Mouse (Mus musculus): ENCODE measurements at regions not wholly inside any gene's neighbourhood (a gene's known extent, or its start where the extent isn't known, plus 50 kb on each side); places are given as distances from the start of the nearest gene placed in this dataset.

DNA sequence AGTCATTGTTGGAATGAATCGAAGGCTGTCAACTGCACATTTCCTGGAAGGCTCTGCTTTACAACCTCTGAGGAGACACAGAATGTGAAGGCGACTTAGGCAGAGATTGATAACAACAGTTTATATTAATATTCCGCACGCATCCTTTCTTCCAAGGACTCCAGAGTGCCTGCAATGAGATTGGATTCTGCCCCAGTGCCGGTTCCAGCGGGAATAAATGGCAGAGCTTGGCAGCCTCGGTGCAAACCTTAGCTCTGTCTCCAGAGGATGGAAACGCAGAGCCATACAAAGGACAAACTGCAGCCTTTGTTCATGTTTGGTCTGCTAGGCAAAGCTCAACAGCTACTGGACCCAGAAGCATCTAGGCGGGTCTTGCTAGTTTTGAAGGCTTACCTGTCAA is 288.8 kb downstream of the Rnf144a start:
- Histone ChIP-seq H3K27me3 (ENCODE audit: control insufficient read depth, insufficient read depth, low read depth, low read length) (no peaks in the 10 kb centered on the region), H3K4me2 (ENCODE audit: low read length) (no peak overlapping the region), H3K4me1 (ENCODE audit: control insufficient read depth, insufficient read depth, low read length) (no peaks in the 10 kb centered on the region), H3K36me3 (ENCODE audit: control insufficient read depth, insufficient read depth, low read length) (no peaks in the 10 kb centered on the region), H3K27ac (ENCODE audit: low read length) (peak overlapping the region; percentile 19; the same call in 1 of the 2 replicates), H3K9me3 (replicated peaks; ENCODE audit: control insufficient read depth, low read length, poor library complexity, severe bottlenecking) (no peaks in the 10 kb centered on the region), H3K4me3 (ENCODE audit: low read depth, low read length) (no peak overlapping the region), H3K9ac (ENCODE audit: low read depth, low read length) (no peak overlapping the region)
- WGBS = 64% methylated on average over 9 of the region's 9 CpGs
- no peak for ATAC-seq

GRCm38 (mm10) chr12:26124211-26124610 is 290.8 kb downstream of the Rnf144a start:
- 89% methylated on average over 2 of the region's 2 CpGs for WGBS

GRCm38 (mm10) chr12:26115339-26115912 is 299.6 kb downstream of the Rnf144a start:
- Histone ChIP-seq H3K9ac (ENCODE audit: low read depth, low read length) (no peak overlapping the region), H3K36me3 (ENCODE audit: control insufficient read depth, insufficient read depth, low read length) (no peaks in the 10 kb centered on the region), H3K27me3 (ENCODE audit: control insufficient read depth, insufficient read depth, low read depth, low read length) (no peaks in the 10 kb centered on the region), H3K4me1 (ENCODE audit: control insufficient read depth, insufficient read depth, low read length) (no peaks in the 10 kb centered on the region; the same call in 1 of the 2 replicates), H3K27ac (ENCODE audit: low read length) (peak overlapping the region; percentile 23), H3K4me2 (ENCODE audit: low read length) (no peak overlapping the region), H3K9me3 (replicated peaks; ENCODE audit: control insufficient read depth, low read length, poor library complexity, severe bottlenecking) (no peaks in the 10 kb centered on the region), H3K4me3 (ENCODE audit: low read depth, low read length) (no peak overlapping the region)
- 34% methylated on average over 9 of the region's 9 CpGs for WGBS
- peak; percentile 77 for ATAC-seq

More at GRCm38 (mm10) chr12:26124211-26124610, 290.8 kb downstream of the Rnf144a start:
- Histone ChIP-seq H3K4me2 (ENCODE audit: low read length) (no peak overlapping the region), H3K27me3 (ENCODE audit: control insufficient read depth, insufficient read depth, low read depth, low read length) (no peaks in the 10 kb centered on the region), H3K9me3 (replicated peaks; ENCODE audit: control insufficient read depth, low read length, poor library complexity, severe bottlenecking) (no peaks in the 10 kb centered on the region), H3K4me1 (ENCODE audit: control insufficient read depth, insufficient read depth, low read length) (no peaks in the 10 kb centered on the region), H3K9ac (ENCODE audit: low read depth, low read length) (no peak overlapping the region), H3K27ac (ENCODE audit: low read length) (no peak overlapping the region), H3K4me3 (ENCODE audit: low read depth, low read length) (no peak overlapping the region), H3K36me3 (ENCODE audit: control insufficient read depth, insufficient read depth, low read length) (no peaks in the 10 kb centered on the region)
- no peak for ATAC-seq

DNA sequence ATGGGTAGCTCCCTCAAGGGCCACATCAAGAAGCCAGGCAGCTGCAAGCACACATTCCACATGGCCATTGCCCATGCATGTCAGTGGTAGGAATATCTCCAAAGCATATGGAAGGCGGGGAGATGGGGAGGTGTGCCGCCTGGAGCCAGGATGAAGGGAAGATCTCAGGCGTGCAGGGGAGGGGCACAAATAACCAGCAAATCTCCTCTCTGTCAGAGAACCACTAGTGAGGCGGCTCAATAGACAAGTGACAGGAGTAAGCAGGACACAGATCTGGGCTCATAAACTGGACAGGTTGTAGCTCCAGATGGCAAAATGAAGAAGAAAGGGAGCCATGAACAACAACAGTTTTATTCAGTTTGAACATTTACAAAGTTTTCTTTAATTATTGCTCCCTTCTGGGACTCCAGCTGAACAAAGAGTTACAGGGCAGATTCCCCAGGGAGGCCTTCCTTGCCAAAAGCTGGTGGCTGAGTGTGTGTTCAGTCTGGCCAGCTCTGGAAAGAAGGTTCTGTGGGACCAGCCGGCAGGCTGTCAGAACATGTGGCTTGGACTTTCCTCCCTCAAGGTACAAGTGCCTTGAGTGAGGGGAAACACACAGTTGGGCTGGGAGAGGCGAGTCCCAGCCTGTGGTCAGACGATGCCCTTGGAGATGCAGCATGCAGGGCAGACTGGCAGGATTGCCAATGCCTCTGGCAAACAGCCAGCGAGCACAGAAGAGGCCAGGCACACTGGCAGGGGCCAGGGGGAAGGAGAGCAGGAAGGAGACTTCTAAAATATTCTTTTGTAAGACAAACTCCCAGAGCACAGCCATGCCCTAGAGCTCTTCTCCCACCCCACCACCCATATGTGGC is 302.7 kb downstream of the Rnf144a start:
- WGBS = 58% methylated on average over 8 of the region's 8 CpGs
- peak; percentile 77 for ATAC-seq
- Histone ChIP-seq H3K4me2 (ENCODE audit: low read length) (no peak overlapping the region), H3K4me3 (ENCODE audit: low read depth, low read length) (no peak overlapping the region), H3K4me1 (ENCODE audit: control insufficient read depth, insufficient read depth, low read length) (no peaks in the 10 kb centered on the region; the same call in 1 of the 2 replicates), H3K36me3 (ENCODE audit: control insufficient read depth, insufficient read depth, low read length) (no peaks in the 10 kb centered on the region), H3K27me3 (ENCODE audit: control insufficient read depth, insufficient read depth, low read depth, low read length) (no peaks in the 10 kb centered on the region), H3K9me3 (replicated peaks; ENCODE audit: control insufficient read depth, low read length, poor library complexity, severe bottlenecking) (no peaks in the 10 kb centered on the region), H3K27ac (ENCODE audit: low read length) (no peak overlapping the region), H3K9ac (ENCODE audit: low read depth, low read length) (no peak overlapping the region)

- no peak overlapping the region for H3K4me2 ChIP-seq (ENCODE audit: low read length)
- no peaks in the 10 kb centered on the region for H3K4me1 ChIP-seq (ENCODE audit: control insufficient read depth, insufficient read depth, low read length)
- H3K27me3 ChIP-seq (ENCODE audit: control insufficient read depth, insufficient read depth, low read depth, low read length) = no peaks in the 10 kb centered on the region
- whole genome bisulfite sequencing = 92% methylated on average over 6 of the region's 6 CpGs
- H3K36me3 ChIP-seq (ENCODE audit: control insufficient read depth, insufficient read depth, low read length) = no peaks in the 10 kb centered on the region
- no peak overlapping the region for H3K27ac ChIP-seq (ENCODE audit: low read length)
- H3K9ac ChIP-seq (ENCODE audit: low read depth, low read length) = no peak overlapping the region
- no peaks in the 10 kb centered on the region for H3K9me3 ChIP-seq (replicated peaks; ENCODE audit: control insufficient read depth, low read length, poor library complexity, severe bottlenecking)
- no peak overlapping the region for H3K4me3 ChIP-seq (ENCODE audit: low read depth, low read length)
- no peak for ATAC-seq
Observed at GRCm38 (mm10) chr12:26109866-26110265, 305.2 kb downstream of the Rnf144a start.

- H3K27me3 ChIP-seq (ENCODE audit: control insufficient read depth, insufficient read depth, low read depth, low read length) = no peaks in the 10 kb centered on the region
- H3K27ac ChIP-seq (ENCODE audit: low read length) = no peak overlapping the region
- no peak overlapping the region for H3K9ac ChIP-seq (ENCODE audit: low read depth, low read length)
- no peaks in the 10 kb centered on the region for H3K36me3 ChIP-seq (ENCODE audit: control insufficient read depth, insufficient read depth, low read length)
- H3K4me3 ChIP-seq (ENCODE audit: low read depth, low read length) = no peak overlapping the region
- ATAC-seq = no peak
- 87% methylated on average over 3 of the region's 3 CpGs for WGBS
- no peaks in the 10 kb centered on the region for H3K9me3 ChIP-seq (replicated peaks; ENCODE audit: control insufficient read depth, low read length, poor library complexity, severe bottlenecking)
- no peak overlapping the region for H3K4me2 ChIP-seq (ENCODE audit: low read length)
- H3K4me1 ChIP-seq (ENCODE audit: control insufficient read depth, insufficient read depth, low read length) = no peaks in the 10 kb centered on the region
Observed at GRCm38 (mm10) chr12:26104372-26104771, 310.7 kb downstream of the Rnf144a start.

- no peak overlapping the region for H3K9ac ChIP-seq (ENCODE audit: low read depth, low read length)
- WGBS = 92% methylated on average over 4 of the region's 4 CpGs
- H3K4me3 ChIP-seq (ENCODE audit: low read depth, low read length) = no peak overlapping the region
- no peak overlapping the region for H3K4me2 ChIP-seq (ENCODE audit: low read length)
- no peaks in the 10 kb centered on the region for H3K9me3 ChIP-seq (replicated peaks; ENCODE audit: control insufficient read depth, low read length, poor library complexity, severe bottlenecking)
- ATAC-seq = no peak
- no peaks in the 10 kb centered on the region for H3K27me3 ChIP-seq (ENCODE audit: control insufficient read depth, insufficient read depth, low read depth, low read length)
- no peak overlapping the region for H3K27ac ChIP-seq (ENCODE audit: low read length)
- H3K36me3 ChIP-seq (ENCODE audit: control insufficient read depth, insufficient read depth, low read length) = no peaks in the 10 kb centered on the region
- H3K4me1 ChIP-seq (ENCODE audit: control insufficient read depth, insufficient read depth, low read length) = no peaks in the 10 kb centered on the region
Observed at GRCm38 (mm10) chr12:26102384-26102783, 312.7 kb downstream of the Rnf144a start.

DNA sequence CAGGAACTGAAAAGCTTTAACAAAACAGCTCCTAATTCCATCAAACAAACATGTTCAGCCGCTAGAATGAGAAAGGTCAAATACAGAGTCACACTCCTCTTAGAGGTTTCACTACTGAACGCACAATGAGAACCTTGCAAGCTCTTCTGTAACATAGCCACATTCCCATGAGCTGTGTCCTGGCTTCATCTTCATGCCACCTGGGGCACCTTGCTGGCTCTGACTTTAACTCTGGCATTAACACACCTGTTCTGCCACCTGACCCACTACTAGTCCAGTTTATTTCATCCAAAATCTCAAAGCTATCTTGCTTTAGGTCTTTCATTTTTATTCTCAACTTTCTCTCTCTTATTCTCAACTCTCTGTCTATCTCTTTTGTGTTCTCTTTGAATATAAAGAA is 314.9 kb downstream of the Rnf144a start:
- no peak overlapping the region for H3K9ac ChIP-seq (ENCODE audit: low read depth, low read length)
- H3K36me3 ChIP-seq (ENCODE audit: control insufficient read depth, insufficient read depth, low read length) = no peaks in the 10 kb centered on the region
- H3K9me3 ChIP-seq (replicated peaks; ENCODE audit: control insufficient read depth, low read length, poor library complexity, severe bottlenecking) = no peaks in the 10 kb centered on the region
- no peak for ATAC-seq
- H3K4me1 ChIP-seq (ENCODE audit: control insufficient read depth, insufficient read depth, low read length) = no peaks in the 10 kb centered on the region
- no peak overlapping the region for H3K27ac ChIP-seq (ENCODE audit: low read length)
- 78% methylated on average over 2 of the region's 2 CpGs for WGBS
- no peaks in the 10 kb centered on the region for H3K27me3 ChIP-seq (ENCODE audit: control insufficient read depth, insufficient read depth, low read depth, low read length)
- H3K4me3 ChIP-seq (ENCODE audit: low read depth, low read length) = no peak overlapping the region
- H3K4me2 ChIP-seq (ENCODE audit: low read length) = no peak overlapping the region

DNA sequence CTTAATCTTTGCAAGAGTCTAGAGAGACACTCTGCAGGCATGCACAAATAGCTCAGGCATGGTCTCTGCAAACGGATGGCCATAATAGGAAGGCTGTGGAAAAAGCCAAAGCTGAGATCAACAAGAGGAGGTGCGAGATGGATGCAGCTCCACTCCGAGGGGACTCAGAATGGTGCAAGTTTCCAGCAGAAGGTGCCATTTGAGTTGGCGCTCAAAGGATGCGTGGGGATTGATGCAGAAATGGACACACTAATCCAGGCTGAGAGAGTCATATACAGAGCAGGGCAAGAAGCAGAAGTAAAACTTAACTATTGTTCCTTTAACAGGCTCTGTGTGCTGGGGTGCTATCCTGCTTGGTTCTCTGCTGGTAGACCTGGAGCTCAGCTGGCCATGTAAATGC is 315.9 kb downstream of the Rnf144a start:
- no peaks in the 10 kb centered on the region for H3K4me1 ChIP-seq (ENCODE audit: control insufficient read depth, insufficient read depth, low read length)
- no peak overlapping the region for H3K4me3 ChIP-seq (ENCODE audit: low read depth, low read length)
- 92% methylated on average over 5 of the region's 5 CpGs for WGBS
- H3K9me3 ChIP-seq (replicated peaks; ENCODE audit: control insufficient read depth, low read length, poor library complexity, severe bottlenecking) = no peaks in the 10 kb centered on the region
- H3K27ac ChIP-seq (ENCODE audit: low read length) = no peak overlapping the region
- H3K4me2 ChIP-seq (ENCODE audit: low read length) = no peak overlapping the region
- H3K27me3 ChIP-seq (ENCODE audit: control insufficient read depth, insufficient read depth, low read depth, low read length) = no peaks in the 10 kb centered on the region
- H3K9ac ChIP-seq (ENCODE audit: low read depth, low read length) = no peak overlapping the region
- no peaks in the 10 kb centered on the region for H3K36me3 ChIP-seq (ENCODE audit: control insufficient read depth, insufficient read depth, low read length)
- no peak for ATAC-seq

Measured in midbrain, embryonic 16.5 days (tissue).